Mouse (Mus musculus) c-Kit-positive CD71-positive TER-119-positive erythroid progenitor cells, embryonic 14.5 days (primary cell): ENCODE results near the gene Xpnpep3.
"Not testable (repeated sequence)": the region's sequence is repeated elsewhere in the genome, so short reads cannot be mapped to it uniquely, and the experiment has no call there.

ENCODE experiments used
- DNase-seq: peaks from one replicate; pipeline ENCODE4 v3.0.0-alpha.2; 2013; ENCODE audit warnings: low spot score

Gene Xpnpep3

DNA sequence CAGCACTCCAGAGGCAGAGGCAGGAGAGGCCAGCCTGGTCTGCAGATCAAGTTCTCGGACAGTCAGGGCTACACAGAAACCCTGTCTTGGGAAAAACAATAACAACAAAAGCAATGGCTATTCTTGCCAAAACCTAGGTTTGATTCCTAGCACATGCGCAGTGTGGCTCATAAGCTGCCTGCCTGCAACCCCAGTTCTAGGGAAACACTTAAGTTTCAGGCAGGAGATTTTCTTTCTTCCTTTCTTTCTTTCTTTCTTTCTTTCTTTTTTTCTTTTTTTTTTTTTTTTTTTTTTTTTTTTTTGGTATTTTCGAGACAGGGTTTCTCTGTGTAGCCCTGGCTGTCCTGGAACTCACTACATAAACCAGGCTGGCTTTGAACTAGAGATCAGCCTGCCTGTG, 80.3 kb downstream of the Xpnpep3 start:
- not testable (repeated sequence) for DNase-seq

DNA sequence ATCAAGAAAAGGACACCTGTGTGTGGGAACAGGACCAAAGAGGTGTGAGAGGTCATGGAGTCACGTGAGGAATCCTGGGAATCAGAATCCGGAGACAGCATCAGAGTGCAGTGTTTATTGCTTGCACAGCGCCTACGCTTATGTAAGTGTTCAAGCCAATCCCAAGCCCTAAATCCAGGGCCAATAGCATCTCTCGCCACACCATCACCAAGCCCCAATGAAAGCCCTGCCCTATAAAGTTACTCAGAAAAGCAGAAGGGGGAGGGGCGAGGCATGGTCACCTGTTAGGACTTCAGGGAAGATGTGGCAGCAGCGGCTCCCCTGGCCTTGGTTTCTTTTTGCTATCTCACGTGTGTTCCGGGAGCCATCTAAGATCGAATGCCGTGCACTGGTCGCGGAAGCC, 81.0 kb downstream of the Xpnpep3 start:
- peak; percentile 57 for DNase-seq

- DNase-seq = no peak
These were observed 83.0 kb downstream of the Xpnpep3 start for GRCm38 (mm10) chr15:81482966-81483365.

DNA sequence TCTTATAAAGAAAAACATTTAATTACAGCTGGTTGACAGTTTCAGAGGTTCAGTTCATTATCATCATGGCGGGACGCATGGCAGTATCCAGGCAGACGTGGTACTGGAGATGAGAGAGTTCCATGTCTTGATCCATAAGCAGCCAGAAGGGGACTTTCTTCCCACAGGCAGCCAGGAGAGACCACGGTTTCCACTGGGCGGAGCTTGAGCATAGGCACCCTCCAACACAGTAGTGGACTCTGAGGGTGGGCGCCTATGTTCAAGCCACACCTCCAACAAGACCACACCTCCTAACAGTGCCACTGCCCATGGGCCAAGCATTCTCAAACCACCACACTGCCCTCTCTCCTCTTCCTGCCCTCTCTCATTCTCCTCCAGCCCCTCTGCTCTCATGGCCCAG, 83.8 kb downstream of the Xpnpep3 start:
- no peak for DNase-seq

DNA sequence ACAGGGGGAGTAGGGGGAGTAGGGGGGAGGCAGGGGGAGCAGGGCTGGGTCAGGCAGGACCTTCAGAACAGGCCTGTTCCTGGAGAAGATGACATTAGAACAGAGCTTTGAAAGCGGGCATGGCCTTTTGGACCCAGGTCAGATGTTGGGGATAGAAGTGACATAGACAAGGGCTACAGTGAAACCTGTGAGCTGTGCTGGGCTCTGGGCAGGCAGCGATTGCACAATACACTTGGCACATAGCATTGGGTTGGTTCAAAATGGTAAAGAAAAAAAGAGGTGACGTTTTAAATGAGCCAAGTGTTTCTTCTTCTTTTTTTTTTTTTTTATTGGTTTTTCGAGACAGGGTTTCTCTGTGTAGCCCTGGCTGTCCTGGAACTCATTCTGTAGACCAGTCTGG, 85.5 kb downstream of the Xpnpep3 start:
- no peak for DNase-seq

GRCm38 (mm10) chr15:81503466-81503865, 103.5 kb downstream of the Xpnpep3 start:
- no peak for DNase-seq

GRCm38 (mm10) chr15:81503995-81504394, 104.1 kb downstream of the Xpnpep3 start:
- no peak for DNase-seq
